Mouse (Mus musculus): ENCODE measurements at regions not wholly inside any gene's neighbourhood (a gene's known extent, or its start where the extent isn't known, plus 50 kb on each side); places are given as distances from the start of the nearest gene placed in this dataset.
A peak's percentile ranks its signal among the peaks of the same experiment; 100 is the strongest.

DNA sequence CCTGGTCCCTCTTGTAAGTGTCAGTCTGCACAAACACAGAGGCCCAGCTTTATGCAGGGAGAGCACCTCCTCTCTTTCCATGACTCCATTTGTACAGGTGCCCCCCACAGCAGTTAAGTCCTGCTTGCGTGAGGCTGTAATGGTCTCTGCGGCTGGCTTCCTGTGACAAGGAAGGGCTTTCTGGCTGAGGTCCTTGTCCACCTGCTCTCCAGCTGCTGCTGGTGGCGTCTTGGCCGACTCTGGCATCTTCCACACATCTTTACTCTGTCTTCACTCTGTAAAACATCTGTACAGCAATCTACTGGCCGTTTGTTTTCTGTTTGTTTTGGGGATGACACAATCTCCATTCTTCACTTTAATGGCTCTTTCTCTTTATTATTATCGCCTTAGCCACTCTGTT is 60.8 kb downstream of the Rpusd4 start:
- no peak for DNase-seq (ENCODE audit: low spot score)

DNA sequence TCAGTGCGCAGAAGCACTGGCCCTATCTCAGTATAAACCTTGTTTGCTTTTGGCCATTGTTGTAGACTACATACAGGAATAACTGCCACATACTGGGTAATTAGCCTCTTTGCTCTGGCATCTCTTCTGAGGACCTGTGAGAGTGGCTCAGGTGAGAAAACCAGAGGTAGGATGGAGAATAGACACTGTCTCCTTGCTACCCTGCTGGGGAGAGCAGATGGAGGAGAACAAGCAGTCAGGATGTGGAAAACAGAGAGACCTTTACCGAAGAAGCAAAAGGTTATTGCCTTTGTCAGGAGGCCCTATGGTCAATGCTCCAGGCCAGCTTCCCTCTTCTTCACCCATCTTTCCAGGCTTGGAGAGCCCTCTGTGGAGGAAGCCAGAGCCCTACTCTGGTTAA is 62.7 kb downstream of the Rpusd4 start:
- DNase-seq (ENCODE audit: low spot score): no peak

DNA sequence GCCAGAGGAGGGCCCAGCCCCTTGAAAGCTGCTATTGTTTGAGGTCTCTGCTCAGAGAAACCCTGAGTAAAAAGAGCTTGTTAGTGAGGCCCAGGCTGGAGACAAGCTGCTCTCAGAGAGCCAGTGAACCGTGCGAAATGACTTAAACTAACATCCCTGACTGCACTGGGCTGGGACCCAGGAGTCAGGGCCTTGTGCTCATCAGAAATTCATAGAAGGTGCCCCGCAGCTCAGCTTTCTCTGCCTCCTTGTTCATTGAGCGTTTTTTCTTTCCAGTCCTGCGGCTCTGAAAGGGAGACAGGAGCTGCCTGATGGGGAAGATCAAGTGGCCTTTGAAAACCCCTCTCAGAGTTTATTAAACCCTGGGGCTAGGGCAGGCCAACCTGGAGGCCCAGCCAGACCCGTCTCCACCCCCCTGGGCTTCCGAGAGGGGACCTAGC is 63.6 kb downstream of the Rpusd4 start:
- no peak for DNase-seq (ENCODE audit: low spot score)

DNA sequence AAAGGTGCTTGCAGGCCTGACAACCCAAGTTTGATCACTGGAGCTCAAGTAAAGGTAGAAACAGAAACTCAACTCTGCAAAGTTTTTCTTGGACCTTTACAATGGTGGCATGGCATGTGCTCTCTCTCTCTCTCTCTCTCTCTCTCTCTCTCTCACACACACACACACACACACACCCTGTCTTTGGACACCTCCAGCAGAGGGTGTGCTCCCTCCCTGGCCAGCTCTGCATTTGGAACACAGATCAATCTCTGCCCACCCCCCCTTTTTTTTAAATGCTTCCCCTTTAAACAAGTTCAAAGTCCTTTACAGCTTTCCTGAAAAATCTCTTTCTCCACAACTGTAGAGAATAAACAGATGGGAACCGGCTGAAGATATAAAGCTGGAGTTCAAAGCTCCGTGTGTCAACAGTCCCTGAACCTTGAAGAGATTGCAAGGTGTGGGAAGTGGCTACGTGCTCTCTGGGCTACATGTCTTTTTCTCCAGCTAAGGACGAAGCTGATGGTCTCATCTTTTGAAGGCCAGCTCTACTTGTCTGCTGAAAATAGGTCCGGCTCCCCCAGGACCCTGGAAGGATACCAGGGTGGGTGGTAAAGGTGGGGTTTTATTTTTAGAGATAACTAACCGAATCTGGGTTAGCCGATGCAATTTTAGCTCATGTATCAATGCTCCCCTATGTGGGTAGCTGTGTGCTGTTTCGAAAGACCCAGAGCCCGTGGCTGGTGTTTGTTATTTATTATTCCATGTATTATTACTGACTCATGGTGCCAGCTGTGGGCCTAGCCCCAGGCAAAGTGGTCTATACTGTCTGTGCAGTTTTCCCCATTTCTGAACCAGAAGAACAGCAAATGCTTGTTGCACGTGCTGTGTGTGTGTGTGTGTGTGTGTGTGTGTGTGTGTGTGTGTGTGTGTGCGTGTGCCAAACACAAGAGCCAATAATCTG is 65.3 kb downstream of the Rpusd4 start:
- DNase-seq (ENCODE audit: low spot score): no peak

DNA sequence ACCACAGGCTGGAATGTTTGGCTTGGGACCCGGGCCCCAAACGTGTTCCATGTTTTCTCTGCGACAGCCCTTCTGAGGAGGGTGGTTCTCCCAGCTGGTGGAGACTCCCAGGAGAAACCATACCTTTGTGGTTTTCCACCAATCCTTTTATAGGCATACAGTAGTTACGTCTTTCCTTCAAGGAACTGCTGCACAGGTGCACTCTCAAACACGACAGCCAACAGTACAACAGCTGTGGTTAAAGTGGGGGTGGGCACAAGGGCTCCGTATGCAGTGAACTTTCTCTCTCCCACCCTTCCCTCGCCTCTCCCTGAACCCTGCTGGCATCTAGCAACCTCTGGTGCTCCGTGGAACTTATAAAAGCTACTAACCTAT is 66.0 kb downstream of the Rpusd4 start:
- no peak for DNase-seq (ENCODE audit: low spot score)

DNA sequence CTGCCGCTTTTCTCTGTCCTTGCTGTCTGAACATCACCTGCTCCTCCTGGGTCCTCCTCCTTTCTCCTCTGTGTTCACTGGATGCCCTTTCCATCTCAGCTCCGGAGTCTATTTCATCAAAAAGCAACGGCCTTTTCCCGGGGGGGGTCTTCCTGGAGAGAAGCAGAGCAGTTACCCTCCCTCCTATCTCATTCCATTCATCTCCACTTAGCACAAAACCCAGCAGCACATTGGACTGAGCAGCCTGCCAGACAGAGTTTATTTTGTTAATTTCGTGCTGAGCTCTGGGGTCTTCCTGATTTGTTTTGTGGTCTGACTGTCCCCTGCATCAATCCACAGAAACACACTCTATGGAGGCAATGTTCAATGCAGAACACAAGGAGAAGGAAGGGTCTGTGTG is 66.9 kb downstream of the Rpusd4 start:
- DNase-seq (ENCODE audit: low spot score): no peak

DNA sequence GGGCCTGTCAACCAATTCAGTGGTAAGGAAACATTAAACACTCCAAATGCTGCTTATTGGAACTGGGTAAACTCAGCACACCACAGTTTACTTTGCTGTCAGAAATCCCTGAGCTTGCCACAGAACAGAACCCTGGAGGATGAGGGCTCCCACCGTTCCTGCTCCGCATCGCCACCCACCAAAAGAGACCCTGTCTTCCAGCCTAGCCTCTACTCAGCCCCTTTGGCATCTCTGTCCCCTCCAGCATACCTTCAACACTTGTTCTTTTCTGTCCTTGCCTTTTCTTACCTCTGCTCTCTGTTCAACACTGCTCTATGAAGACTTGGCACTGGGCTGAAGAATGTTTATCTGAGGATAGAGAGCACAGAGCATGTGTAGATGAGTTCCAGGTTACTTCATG is 67.5 kb downstream of the Rpusd4 start:
- no peak for DNase-seq (ENCODE audit: low spot score)

DNA sequence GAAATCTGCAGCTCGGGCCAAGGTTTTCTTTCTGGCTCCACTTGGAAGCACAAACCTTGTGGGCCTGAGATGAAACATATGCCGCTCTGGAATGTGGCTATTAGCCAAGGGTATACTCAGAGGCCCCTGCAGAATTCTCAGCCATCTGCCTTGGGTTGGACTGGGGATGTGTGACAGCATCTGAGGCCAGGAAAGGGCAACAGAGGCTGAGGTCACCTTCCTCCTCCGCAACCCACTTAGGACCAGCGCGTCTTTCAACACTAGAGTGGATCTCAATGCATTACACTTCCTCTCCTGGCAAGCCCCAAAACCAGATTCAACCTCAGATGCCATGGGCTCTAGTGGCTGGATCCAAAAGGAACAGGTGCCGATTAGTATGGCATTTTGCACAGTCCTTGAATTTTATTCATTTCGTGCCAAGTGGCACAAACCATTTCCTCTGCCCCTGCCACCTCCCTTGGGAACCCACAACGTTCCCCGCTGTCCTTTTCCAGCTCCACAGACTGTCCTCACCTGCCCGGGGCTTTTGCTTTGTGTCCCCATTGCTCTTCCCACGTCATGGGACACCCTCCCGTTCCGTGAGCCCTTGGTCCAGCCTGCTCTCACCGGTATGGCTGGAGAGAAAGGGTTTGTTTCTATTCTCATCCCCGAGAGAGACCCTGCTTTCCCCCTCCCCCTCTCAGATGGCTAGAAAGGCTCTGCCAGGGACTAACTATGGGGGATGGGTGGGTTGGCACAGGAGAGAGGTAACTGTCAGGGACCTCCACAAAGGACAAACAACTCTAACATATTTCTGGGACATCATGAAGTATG is 68.4 kb downstream of the Rpusd4 start:
- peak; percentile 56 for DNase-seq (ENCODE audit: low spot score)

DNA sequence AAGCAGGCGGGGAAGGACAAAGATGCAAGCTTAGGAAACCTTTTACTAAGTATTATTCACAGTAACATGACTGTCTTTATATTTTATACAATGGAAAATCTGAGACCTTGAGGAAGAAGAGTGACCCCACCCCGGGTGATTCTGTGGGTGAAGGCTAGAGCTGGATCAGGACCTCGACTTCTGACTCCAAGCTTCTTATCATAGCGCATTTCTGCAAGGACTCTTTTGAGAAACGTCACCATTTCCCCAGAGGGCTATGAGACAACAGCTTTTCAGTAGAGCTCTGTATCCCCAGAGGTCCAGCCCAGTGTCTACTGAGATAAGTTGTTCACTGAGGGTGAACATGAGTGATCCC is 69.0 kb downstream of the Rpusd4 start:
- DNase-seq (ENCODE audit: low spot score): no peak

DNA sequence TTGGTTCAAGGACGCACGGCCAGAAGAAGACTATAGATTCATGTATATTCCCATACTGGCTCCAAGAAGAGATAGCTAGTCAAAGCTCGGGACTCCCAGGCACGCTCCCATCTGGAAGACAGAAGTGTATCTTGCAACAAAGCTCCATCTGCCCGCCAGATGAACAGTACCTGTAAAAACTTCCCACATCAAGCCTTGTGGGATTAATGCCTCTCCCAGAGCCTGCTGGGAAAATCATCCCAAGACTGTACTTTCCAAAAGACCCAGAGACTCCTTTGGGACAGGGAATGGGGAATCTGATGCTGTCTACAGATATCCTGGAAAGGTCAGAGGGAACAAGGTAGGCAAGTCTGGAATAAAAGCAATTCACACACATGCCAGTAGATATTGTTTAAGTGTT is 71.2 kb downstream of the Rpusd4 start:
- no peak for DNase-seq (ENCODE audit: low spot score)

DNA sequence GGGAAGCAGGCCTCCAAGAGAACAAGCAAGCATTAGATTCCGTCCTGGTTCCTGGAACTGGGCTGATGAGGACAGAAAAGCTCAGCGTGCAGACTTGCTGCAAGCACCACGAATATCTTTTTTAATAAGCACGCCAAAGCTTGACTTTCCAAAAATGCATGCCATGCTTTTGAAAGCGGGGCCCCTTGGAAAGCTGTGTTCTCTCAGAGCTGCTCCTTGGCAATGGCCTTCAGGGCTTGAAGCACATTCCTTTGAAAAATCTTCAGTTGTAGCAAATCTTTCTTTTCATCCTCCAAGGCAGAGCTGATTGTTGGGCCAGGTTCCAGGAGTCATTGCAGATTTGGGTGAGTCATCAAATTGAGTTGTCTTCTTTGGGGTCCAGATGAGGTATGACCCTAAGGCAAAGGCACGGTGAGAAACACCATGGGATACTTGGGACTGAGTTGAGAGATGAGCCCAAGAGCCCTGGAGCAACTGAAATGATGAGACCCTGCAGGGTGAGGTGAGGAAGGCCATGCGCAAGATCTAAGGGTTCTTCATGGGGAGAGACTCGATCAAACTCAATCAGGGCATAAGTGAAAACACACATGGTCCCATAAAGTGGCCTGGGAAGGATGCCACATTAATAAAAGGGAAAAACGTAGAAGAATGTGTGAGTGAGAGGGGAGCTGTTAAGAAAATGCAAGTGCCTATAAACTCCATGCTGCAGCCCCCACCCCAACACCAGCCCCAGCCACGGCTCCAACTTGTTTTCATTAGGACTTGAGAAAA is 72.0 kb downstream of the Rpusd4 start:
- no peak for DNase-seq (ENCODE audit: low spot score)

DNA sequence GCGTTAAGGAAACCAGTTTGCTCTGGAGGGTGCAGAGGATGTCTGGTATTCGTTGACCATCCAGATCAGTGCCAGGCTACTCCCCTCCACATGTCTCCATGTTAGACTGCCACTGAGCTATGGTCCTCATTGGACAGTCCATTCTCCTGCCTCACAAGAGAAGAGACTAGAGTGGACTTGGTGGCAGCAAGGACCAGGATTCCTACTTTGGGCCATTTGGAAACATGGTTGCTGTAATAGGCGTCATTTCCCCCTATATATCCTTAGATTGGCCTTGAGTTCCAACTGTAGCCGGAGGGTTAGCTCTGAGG is 72.6 kb downstream of the Rpusd4 start:
- DNase-seq (ENCODE audit: low spot score): no peak

DNA sequence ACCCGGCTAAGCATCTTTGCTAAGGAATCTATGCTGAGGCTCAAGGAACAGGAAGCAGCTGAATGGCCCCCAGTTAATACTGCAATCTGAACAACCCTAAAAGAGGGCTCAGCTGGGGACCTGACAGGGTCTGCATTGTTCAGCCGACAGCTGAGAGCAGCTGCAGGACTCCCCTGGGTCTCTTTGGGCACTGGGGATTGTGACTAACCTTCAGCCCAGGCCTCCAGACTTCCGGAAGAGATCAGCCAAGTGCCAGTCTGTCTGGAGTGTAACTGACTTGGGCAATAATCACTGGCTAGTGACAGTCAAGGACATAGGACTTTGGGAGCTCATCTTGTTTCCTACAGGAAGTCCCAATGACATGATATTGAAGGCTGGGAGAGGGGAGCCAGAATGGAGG is 73.1 kb downstream of the Rpusd4 start:
- no peak for DNase-seq (ENCODE audit: low spot score)

DNA sequence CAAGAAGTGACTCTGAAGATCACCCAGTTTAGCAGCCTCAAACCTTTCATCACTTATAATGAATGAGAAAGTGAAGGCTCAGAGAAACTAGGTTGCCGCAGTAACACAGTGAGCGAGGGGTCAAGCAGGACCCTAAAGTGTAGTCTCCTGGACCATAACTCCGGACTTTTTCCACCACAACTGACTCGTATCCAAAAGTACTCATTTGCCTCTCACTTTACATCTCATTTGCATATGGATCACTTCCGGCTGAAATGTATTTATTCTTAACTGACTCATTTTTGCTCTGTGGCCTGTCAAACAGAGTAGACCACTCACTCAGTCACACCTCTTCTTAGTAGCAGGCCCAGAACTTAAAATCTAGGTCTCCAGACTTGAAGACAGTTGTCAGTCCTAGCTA is 73.7 kb downstream of the Rpusd4 start:
- no peak for DNase-seq (ENCODE audit: low spot score)

DNA sequence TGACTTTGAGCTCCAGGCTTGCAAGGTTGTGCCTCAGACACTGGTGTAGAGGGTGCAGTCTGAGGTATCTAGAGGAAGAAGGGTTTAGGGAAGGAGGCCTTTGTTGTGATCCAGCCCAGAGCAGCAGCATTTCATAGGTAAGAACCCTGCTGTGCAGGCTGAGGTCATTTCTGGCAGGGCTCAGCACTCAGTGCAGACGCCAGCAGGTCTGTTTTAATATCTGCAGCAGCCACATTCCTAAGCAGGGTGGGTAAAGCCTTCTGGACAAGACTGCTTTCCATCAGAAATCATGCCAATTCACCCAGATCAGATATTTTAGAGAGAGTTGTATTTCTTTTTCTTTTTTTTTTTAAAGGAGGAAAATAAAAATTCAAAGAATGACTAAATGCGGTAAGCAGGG is 74.8 kb downstream of the Rpusd4 start:
- no peak for DNase-seq (ENCODE audit: low spot score)

DNA sequence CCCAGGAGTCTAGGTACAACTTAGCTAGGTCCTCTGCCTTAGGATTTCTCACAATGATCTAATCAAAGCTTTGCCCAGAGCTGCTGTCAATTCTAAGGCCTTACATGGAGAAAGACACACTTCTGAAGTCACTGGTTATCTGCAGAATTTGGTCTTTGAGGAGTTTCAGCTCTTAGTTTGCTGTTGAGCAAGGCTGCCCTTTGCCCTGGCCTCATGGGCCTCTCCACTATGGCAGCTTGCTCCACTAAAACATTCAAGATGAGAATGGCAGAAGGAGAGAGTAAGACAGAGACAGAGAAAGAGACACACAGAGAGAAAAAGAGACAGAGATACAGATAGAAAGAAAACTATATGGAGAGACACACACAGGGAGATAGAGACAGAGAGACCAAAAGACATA is 75.7 kb downstream of the Rpusd4 start:
- DNase-seq (ENCODE audit: low spot score): no peak

DNA sequence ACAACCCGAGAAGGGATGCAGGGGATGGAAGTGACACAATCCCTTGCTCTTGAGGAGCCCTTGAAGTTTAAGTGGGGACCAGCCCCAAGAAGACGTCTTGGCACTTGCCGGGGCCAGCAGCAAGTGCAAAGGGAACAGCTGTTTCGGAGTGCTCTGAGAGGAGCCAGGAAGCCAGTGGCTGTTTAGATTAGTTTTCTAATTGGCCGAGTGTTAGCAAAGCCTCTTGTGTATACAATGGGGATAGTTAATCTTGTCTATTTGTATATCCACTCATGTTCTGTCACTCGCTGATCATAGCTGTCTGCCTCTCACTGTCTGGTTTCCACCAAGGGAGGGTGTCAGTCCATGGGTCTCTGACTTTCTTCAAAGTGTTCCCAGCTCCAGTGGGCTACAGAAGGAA is 76.6 kb upstream of the Cdon start:
- DNase-seq (ENCODE audit: low spot score): no peak

DNA sequence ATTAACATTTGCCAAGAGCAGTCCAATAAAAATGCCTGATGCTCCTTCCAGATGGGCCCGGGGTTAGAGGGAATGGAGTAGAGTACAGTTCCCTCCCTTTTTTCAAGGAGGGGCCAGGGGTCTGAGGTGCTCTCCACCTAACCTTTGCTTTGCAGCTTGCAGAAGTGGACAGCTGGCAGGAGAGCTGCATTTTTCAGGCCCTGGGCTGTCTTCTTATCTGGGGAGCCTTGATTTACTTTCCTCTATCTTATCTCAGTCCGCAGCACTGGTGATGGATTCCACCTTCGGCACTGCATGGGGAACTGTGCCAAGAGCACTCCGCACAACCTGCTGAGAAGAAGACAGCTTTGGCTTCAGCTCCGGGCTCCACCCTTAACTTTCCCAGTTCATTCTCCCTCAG is 74.5 kb upstream of the Cdon start:
- DNase-seq (ENCODE audit: low spot score): no peak

DNA sequence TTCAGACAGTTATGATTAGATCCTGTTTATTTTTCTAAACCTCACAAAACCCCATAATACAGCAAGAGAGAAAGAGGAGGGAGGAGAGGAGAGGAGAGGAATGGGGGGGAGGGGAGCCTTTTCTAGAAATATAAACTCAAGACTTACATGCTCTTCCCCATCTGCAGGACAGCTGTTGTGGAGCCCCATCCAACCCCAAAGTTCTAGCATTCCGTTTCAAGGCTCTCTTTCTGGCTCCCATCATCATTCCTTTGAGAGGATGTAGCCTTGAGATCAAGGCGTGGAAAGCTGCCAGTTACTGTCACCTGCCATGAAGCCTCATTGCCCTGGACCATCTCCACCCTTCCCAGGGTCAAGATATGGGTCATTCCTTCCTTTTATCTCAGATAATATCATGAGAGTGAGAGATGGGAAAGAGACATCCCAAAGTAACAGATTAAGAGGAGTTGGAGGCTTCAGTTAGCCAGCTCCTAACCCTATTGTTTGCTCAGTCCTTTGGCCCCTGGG is 70.8 kb upstream of the Cdon start:
- DNase-seq (ENCODE audit: low spot score): no peak

DNA sequence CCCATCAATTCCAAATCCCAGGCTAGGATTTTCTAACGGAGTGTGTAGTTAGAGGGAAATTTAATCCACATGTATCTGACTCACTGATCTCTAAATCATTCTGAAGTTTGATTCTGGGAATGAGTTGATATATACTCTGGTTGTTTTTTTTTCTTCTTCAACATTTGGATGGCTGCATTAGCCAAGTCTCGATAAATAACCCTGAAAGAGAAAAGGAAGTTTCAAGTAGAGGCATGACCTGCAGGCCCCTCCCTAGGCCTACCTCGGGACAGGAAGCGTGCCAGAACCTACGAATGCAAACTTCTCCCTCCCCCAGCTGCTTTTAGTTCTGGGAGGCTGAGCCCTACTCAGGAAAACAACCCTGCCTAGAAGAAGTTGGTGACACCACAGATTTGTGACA is 69.4 kb upstream of the Cdon start:
- no peak for DNase-seq (ENCODE audit: low spot score)

DNA sequence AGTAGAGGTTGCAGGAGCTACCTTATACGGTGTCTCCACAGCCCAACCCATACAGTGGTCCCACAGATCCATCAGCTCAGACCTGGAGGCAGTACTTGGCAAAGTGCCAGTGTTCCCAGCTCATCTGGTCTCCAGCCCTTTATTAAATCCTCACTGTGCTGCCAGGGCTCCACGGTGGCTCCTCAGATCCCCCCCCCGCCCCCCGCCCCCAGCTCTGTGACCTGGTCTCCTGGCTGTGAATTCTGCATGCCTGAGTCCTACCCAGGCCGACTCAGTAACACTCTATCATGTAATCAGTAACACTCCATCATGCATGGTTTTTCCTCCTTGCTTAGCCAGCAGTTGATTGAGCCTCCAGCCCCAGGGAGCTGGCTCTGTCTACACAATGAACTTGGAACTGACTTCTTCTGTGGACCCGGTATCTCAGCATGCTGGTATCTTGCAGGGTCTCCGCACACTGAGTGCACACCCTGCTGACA is 66.2 kb upstream of the Cdon start:
- DNase-seq (ENCODE audit: low spot score): no peak

DNA sequence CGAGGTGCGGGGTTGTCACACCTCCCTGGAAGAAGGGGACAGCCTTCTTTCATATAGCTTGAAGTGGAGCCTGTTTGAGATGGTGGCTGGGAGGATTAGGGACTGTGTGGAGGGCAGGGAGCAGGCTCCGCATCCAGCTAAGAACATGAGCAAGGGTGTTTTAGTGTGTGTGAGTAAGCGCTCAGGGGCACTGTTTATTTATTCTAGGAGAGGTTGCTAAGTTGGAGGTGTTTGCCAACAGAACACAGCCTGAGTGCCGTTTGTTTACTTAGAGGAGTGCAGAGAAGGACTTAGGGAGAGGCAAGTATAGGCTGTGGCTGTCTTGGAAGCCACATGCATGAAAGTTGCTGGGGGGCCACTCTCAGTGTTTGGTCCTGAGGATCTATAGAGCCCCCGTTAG is 61.2 kb upstream of the Cdon start:
- DNase-seq (ENCODE audit: low spot score): no peak

Data from testis, postnatal 14 days (tissue).